Mouse (Mus musculus): Measurements from ENCODE around the gene Hectd2. TPM values are rescaled to one million over a fixed set of nuclear protein-coding genes. Genes with fewer than 3 reads are reported as not detected.

Hectd2 gene
- polyA plus RNA-seq, 1 experiment from 2014 or later: 12.8 TPM

DNA sequence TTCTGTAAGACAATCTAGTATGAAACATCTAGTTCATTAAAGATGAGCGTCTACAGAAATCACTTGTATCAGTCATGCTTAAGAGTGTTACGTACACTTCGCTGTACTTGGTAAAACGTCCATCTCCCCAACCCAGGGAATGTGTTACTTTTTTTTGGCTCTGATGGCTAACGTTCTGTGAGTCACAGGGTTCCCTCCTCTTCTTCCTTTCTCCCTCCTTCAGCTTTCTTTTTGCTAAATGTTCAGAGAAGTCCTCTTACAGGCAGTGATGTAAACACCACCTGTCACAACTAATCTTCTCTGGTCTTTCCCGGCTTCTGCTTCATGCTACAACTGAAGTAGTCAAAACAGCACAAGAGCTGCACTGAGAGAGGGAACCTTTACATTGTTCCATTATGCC, 20.7 kb downstream of the Hectd2 start:
- H3K4me3 ChIP-seq: no peak overlapping the region
- H3K27ac ChIP-seq: no peak overlapping the region
- WGBS: 86% methylated on average over 6 of the region's 6 CpGs
- H3K27me3 ChIP-seq: no peaks in the 10 kb centered on the region
- peaks cover 14% of the 10 kb centered on the region for H3K36me3 ChIP-seq (ENCODE audit: poor library complexity, severe bottlenecking)
- H3K9ac ChIP-seq: no peak overlapping the region
- no peaks in the 10 kb centered on the region for H3K4me1 ChIP-seq
- no peak for ATAC-seq
- H3K4me2 ChIP-seq: no peak overlapping the region
- no peaks in the 10 kb centered on the region for H3K9me3 ChIP-seq (replicated peaks)

DNA sequence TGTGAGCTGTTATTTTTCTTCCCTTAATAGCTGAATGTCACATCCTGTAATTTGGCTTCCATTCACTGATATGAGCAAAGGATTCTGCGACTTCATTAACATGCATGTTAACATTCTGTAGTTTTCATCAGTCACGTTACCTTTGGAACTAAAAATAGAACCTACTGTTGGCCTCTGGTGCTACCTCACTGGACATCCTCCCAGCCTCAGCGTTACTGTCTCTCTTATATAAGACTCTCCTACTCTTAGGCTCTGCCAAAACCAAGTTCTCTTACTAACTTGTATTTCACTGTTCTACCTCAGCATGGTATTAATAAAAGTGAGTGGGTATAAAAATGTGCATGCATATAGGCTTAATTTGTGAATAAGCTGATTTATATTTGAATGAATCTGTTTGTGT, 26.4 kb downstream of the Hectd2 start:
- Histone ChIP-seq H3K36me3 (ENCODE audit: poor library complexity, severe bottlenecking) (0 out of 2 replicates have a peak, but pooled peaks cover 5% of the 10 kb centered on the region), H3K9ac (no peak overlapping the region), H3K27me3 (no peaks in the 10 kb centered on the region), H3K27ac (no peak overlapping the region), H3K9me3 (replicated peaks) (no peaks in the 10 kb centered on the region), H3K4me1 (no peaks in the 10 kb centered on the region), H3K4me3 (no peak overlapping the region), H3K4me2 (no peak overlapping the region)
- ATAC-seq: no peak
- 80% methylated on average over 3 of the region's 3 CpGs for WGBS

DNA sequence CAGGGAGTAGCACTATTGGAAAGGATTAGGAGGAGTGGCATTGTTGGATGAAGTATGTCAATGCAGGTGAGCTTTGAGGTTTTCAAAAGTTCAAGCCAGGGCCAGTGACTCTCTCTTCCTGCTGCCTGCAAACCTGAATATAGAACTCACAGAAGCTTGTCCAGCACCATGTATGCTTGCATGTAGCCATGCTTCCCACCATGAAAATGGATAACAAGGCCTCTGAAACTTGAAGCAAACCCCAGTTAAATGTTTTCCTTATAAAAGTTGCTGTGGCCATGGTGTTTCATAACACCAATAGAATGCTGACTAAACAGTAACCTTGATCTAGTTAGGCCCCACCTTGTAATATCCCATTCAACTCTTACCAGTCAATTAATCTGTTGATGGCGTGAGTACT, 27.7 kb downstream of the Hectd2 start:
- ATAC-seq: no peak
- Histone ChIP-seq H3K9me3 (replicated peaks) (no peaks in the 10 kb centered on the region), H3K4me3 (no peak overlapping the region), H3K4me1 (no peaks in the 10 kb centered on the region), H3K27ac (no peak overlapping the region), H3K27me3 (no peaks in the 10 kb centered on the region), H3K36me3 (ENCODE audit: poor library complexity, severe bottlenecking) (no peaks in the 10 kb centered on the region), H3K4me2 (no peak overlapping the region), H3K9ac (no peak overlapping the region)
- 88% methylated on average over 1 of the region's 1 CpGs for WGBS

DNA sequence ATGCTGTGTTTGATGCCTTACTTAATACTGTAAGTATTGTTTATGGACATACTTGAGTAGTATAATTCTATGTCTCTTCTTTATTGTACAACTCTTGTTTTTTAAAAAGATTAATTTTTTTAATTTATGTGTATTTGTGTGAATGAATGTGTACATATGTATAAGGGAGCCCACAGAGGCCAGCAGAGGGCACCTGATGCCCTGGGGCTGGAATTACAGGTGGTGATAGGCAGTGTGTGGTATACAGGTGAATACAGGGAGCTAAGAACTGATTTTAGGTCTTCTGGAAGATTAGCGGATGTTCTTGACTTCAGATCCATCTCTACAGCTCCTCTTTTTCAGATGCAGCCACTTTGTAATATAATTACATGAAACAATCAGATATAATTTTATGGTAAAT, 31.1 kb downstream of the Hectd2 start:
- Histone ChIP-seq H3K4me1 (no peaks in the 10 kb centered on the region), H3K27ac (no peak overlapping the region), H3K9ac (no peak overlapping the region), H3K27me3 (no peaks in the 10 kb centered on the region), H3K4me3 (no peak overlapping the region), H3K4me2 (no peak overlapping the region), H3K9me3 (replicated peaks) (no peaks in the 10 kb centered on the region), H3K36me3 (ENCODE audit: poor library complexity, severe bottlenecking) (peaks cover 19% of the 10 kb centered on the region)
- ATAC-seq: no peak
- WGBS: 100% methylated on average over 1 of the region's 1 CpGs

DNA sequence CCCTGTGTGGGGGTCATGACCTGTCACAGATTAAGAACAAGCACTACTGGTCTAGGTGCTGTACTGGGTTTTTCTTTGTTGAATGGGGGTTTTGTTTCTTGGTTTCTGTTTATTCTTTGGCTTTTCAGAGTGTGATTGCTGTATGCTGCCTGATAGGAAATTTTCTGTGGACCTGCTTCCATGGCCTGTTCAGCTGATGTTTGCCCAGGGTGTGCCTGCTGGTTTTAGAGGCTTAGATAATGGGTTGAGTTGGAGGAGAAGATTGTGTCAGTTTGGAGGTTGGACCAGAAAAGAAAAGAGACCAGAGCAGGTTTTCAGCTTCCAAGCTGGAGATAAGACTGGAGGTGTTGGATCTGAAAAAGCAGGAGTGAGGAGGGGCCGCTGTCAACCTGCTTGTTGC, 40.0 kb downstream of the Hectd2 start:
- no peak overlapping the region for H3K9ac ChIP-seq
- H3K4me2 ChIP-seq: no peak overlapping the region
- no peak overlapping the region for H3K4me3 ChIP-seq
- 92% methylated on average over 1 of the region's 1 CpGs for WGBS
- H3K9me3 ChIP-seq (replicated peaks): no peaks in the 10 kb centered on the region
- no peaks in the 10 kb centered on the region for H3K4me1 ChIP-seq
- no peak for ATAC-seq
- H3K27ac ChIP-seq: no peak overlapping the region
- H3K36me3 ChIP-seq (ENCODE audit: poor library complexity, severe bottlenecking): peaks cover 9% of the 10 kb centered on the region
- H3K27me3 ChIP-seq: no peaks in the 10 kb centered on the region

DNA sequence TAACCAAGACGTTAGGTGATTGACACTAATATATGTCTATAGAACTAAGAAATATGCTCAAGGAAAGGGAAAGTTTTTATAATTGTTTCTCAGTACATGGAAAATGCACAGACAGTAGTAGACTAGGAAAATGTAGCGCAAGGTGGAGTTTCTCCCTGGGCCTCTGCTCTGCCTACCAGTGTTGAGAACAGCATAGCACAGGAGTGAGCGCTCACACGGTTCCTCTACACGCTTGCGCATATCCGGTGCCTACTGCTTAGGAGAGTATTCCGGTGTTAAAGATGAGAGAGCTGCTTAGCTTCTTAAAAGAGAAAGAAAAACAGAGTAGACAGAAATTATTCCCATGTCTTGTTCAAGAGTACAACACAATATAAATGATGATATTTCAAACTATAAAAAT, 47.4 kb downstream of the Hectd2 start:
- Histone ChIP-seq H3K27me3 (no peaks in the 10 kb centered on the region), H3K4me3 (no peak overlapping the region), H3K9ac (no peak overlapping the region), H3K4me2 (no peak overlapping the region), H3K36me3 (ENCODE audit: poor library complexity, severe bottlenecking) (no peaks in the 10 kb centered on the region), H3K4me1 (no peaks in the 10 kb centered on the region), H3K9me3 (replicated peaks) (no peaks in the 10 kb centered on the region), H3K27ac (no peak overlapping the region)
- WGBS: 96% methylated on average over 8 of the region's 8 CpGs
- no peak for ATAC-seq

DNA sequence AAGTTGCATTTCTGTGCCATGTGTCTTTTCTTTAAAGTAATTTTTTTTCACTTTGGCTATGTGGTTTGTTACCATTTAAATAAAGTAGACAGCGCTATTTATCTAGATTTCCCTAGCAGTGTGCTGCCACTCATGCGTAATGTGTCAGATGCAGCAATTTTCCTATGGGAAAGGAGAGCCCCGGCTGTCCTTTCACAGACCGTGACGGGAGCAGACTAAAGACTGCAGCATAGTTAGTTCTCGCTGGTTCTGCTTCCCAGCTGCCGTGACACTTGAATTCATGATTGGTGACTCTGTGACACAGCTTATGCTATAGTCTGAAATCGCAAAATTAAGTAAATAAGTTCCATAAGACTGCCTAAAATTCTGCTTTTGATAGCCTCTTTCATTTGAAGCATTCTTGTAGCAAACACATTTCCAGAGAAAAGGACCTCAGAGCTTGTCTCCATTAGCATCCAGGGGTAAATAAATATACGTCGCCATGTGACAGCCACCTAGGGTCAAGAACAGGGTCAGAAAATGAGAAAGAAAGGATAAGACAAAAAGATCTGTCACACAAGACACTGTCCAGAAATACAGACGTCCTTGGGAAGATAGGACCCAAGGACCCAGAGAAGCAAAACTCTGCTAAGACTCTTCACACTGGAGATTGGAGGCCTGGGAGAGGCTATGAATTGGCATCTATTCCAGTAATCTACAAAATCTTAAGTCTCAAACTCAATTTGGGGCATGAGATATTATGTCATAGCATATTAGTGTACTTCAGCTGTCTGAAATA, 48.3 kb downstream of the Hectd2 start:
- no peak overlapping the region for H3K4me2 ChIP-seq
- WGBS: 65% methylated on average over 11 of the region's 11 CpGs
- H3K36me3 ChIP-seq (ENCODE audit: poor library complexity, severe bottlenecking): no peaks in the 10 kb centered on the region
- H3K9me3 ChIP-seq (replicated peaks): no peaks in the 10 kb centered on the region
- H3K4me3 ChIP-seq: no peak overlapping the region
- H3K4me1 ChIP-seq: no peaks in the 10 kb centered on the region
- no peak overlapping the region for H3K9ac ChIP-seq
- no peaks in the 10 kb centered on the region for H3K27me3 ChIP-seq
- no peak overlapping the region for H3K27ac ChIP-seq
- ATAC-seq: no peak

DNA sequence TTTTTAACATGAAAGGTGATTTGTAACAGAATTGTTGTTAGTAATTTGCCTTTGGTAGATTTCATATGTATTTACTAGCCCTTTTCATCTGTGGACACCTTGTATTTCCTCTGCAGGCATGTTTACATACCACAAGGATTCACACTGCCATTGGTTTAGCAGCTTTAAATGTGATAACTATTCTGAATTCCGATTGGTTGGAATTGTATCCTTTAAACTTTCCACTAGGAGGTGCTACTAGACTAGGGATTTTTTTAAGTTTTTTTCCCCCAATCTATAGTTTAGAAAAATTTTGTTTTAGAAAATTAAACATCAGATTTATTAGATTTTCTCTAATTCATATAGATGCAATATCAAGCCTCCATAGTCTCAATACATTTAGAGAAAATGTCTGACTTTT, 51.8 kb downstream of the Hectd2 start:
- no peak for ATAC-seq
- H3K27ac ChIP-seq: no peak overlapping the region
- no peak overlapping the region for H3K9ac ChIP-seq
- H3K4me1 ChIP-seq: no peaks in the 10 kb centered on the region
- 56% methylated on average over 1 of the region's 1 CpGs for WGBS
- peaks cover under 1% of the 10 kb centered on the region; the same call in 1 of the 2 replicates for H3K36me3 ChIP-seq (ENCODE audit: poor library complexity, severe bottlenecking)
- H3K4me3 ChIP-seq: no peak overlapping the region
- H3K4me2 ChIP-seq: no peak overlapping the region
- H3K27me3 ChIP-seq: no peaks in the 10 kb centered on the region
- H3K9me3 ChIP-seq (replicated peaks): no peaks in the 10 kb centered on the region

DNA sequence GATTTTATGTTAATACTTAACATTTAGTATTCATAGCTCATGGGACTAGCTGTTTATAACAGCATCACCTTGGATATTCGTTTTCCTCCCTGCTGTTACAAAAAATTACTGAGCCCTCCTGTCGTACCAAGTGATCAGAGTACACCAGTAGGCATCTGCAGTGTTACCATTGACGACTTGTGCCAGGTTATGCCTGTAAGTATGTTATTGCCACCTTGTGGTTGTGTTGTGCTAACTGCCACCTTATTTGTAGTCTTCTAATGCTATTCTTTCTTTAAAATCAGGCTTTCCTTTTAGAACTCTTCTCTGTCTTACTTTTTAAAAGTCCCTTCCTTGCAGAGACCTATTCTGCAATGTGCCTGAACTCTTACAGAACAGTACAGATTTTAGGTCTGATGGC, 54.8 kb downstream of the Hectd2 start:
- H3K4me2 ChIP-seq: no peak overlapping the region
- no peaks in the 10 kb centered on the region for H3K9me3 ChIP-seq (replicated peaks)
- no peak overlapping the region for H3K9ac ChIP-seq
- no peak overlapping the region for H3K27ac ChIP-seq
- H3K27me3 ChIP-seq: no peaks in the 10 kb centered on the region
- no peak overlapping the region for H3K4me3 ChIP-seq
- WGBS: 56% methylated on average over 3 of the region's 3 CpGs
- H3K36me3 ChIP-seq (ENCODE audit: poor library complexity, severe bottlenecking): peaks cover 6% of the 10 kb centered on the region
- no peak for ATAC-seq
- H3K4me1 ChIP-seq: no peaks in the 10 kb centered on the region

DNA sequence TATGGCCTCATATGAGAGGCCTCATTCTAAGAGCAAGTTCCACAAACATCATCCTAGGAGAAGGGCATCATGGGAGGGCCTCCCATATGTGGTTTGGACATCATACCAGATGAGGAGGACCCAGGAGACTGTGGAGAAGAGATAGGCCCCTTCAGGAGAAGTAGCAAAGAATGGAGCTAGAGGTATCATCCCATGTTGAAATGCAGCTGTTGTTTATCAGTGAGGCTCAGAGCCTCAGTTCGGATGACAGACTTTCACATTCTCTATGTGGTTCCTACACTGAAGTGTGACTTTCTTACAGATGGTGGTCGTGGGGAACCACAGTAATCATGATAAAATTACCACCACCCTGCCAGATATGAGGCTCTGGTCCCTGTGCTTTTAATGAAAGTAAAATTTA, 55.9 kb downstream of the Hectd2 start:
- no peaks in the 10 kb centered on the region for H3K4me1 ChIP-seq
- H3K4me3 ChIP-seq: no peak overlapping the region
- H3K4me2 ChIP-seq: no peak overlapping the region
- H3K9me3 ChIP-seq (replicated peaks): no peaks in the 10 kb centered on the region
- H3K36me3 ChIP-seq (ENCODE audit: poor library complexity, severe bottlenecking): peaks cover 8% of the 10 kb centered on the region
- H3K27ac ChIP-seq: no peak overlapping the region
- WGBS: 83% methylated on average over 2 of the region's 2 CpGs
- no peak for ATAC-seq
- H3K9ac ChIP-seq: no peak overlapping the region
- H3K27me3 ChIP-seq: no peaks in the 10 kb centered on the region

DNA sequence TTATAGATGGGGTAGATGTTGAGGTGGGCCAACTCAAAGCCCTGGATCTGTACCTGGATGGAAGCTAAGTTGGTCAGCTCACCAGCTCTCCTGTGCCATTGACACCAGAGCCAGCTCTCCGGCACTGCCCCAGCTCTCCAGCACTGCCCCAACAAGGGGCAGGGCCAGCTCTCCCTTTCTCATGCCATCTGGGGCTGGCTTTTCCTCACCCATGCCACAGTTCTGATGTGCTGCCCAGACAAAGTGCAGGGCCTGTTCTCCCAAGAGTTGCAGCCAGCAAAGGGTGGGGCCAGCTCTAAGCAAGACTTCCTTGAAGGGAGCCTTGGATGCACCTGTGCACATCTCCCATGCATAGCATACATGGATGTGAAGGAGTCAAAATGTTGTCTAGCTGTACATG, 71.5 kb downstream of the Hectd2 start:
- H3K27me3 ChIP-seq: no peaks in the 10 kb centered on the region
- H3K4me1 ChIP-seq: no peaks in the 10 kb centered on the region
- no peak for ATAC-seq
- H3K9ac ChIP-seq: no peak overlapping the region
- no peak overlapping the region for H3K4me3 ChIP-seq
- H3K36me3 ChIP-seq (ENCODE audit: poor library complexity, severe bottlenecking): 0 out of 2 replicates have a peak, but pooled peaks cover 5% of the 10 kb centered on the region
- no peak overlapping the region for H3K4me2 ChIP-seq
- H3K27ac ChIP-seq: no peak overlapping the region
- 95% methylated on average over 1 of the region's 1 CpGs for WGBS
- H3K9me3 ChIP-seq (replicated peaks): no peaks in the 10 kb centered on the region

DNA sequence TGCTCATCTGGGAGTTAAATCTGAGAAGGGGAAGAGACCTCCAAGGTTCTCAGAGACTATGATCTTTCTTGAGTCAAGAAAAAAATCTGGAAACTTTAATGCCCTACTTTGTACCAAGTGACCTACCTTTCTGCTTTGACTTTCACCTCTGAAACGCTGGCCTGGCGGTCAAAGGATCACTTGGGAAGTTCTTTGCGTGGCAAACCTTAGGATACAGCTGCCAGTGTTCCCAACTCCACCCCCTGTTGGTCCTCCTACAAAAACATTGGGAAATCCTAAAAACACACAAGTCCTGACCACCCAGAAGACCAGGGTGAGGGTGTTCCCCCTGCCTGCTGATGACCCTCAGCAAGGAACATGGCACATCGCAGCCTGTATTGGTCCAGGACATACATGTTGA, 72.4 kb downstream of the Hectd2 start:
- no peak overlapping the region for H3K27ac ChIP-seq
- H3K9ac ChIP-seq: no peak overlapping the region
- no peak for ATAC-seq
- no peaks in the 10 kb centered on the region for H3K27me3 ChIP-seq
- 90% methylated on average over 4 of the region's 4 CpGs for WGBS
- no peaks in the 10 kb centered on the region for H3K9me3 ChIP-seq (replicated peaks)
- H3K36me3 ChIP-seq (ENCODE audit: poor library complexity, severe bottlenecking): no peaks in the 10 kb centered on the region
- no peaks in the 10 kb centered on the region for H3K4me1 ChIP-seq
- H3K4me3 ChIP-seq: no peak overlapping the region
- H3K4me2 ChIP-seq: no peak overlapping the region

DNA sequence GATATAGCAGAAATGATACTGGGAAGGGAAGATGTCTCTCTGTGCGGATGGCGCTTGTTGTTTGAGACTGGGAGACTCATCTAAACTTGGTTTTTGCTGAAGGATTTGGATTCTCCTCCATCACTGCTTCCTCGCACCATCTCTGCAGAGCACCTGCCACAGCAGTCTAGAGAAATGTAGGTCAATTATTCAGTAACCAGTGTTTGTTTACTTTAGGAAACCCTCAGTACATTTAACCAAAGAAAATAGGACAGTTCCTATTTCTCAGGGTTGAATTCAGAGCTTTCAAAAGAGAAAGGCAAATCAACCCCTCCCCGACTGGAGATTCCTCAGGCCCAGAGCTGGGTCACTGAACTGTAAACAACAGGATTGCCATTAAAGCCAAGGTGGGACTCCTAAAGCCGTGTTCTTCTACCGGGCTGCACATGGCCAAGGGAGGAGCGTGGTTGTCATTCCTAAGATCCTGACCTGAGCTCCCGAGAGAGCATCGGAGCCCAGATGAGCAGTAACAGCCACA, 75.0 kb downstream of the Hectd2 start:
- H3K27me3 ChIP-seq: no peaks in the 10 kb centered on the region
- no peak overlapping the region for H3K27ac ChIP-seq
- H3K4me1 ChIP-seq: no peaks in the 10 kb centered on the region
- ATAC-seq: no peak
- H3K9me3 ChIP-seq (replicated peaks): no peaks in the 10 kb centered on the region
- WGBS: 80% methylated on average over 9 of the region's 9 CpGs
- H3K36me3 ChIP-seq (ENCODE audit: poor library complexity, severe bottlenecking): no peaks in the 10 kb centered on the region
- H3K4me2 ChIP-seq: no peak overlapping the region
- no peak overlapping the region for H3K9ac ChIP-seq
- no peak overlapping the region for H3K4me3 ChIP-seq
